Mouse (Mus musculus): ENCODE results near the gene Dhx40.
"Not testable (repeated sequence)": the region's sequence is repeated elsewhere in the genome, so short reads cannot be mapped to it uniquely, and the experiment has no call there.

- not testable (repeated sequence) for TF ChIP-seq POLR2A (IDR thresholded peaks at IDR 0.05; ENCODE audit: borderline replicate concordance, extremely low read depth, low read depth, low read length); CTCF (IDR thresholded peaks at IDR 0.05; ENCODE audit: insufficient read depth, low read length)
Observed at GRCm38 (mm10) chr11:86787436-86787835, 20.1 kb downstream of the Dhx40 start.
